In genomic region chr16:70617691-70618090, GRCm38 (mm10) we compare ENCODE assay signal across 22 mouse cellular contexts.
DNase-seq lines count a peak whose midpoint lies in the region; ATAC-seq lines count a peak whose summit lies in the region.
"Had no signal": no experiment of that assay in that cellular context is flagged by ENCODE, and none has a peak within 500 bp of the region (broad histone marks: within the 10 kb centered on the region; RNA-seq: fewer than 3 reads in every experiment).

No protein-coding gene starts in this region.

- no peak overlapping the region for H3K4me3 ChIP-seq in kidney, embryonic 15.5 days (replicated peaks)
- H3K4me3 ChIP-seq in neural tube, embryonic 11.5 days (ENCODE audit: low read depth, low read length): no peak overlapping the region
- H3K4me3 ChIP-seq in neural tube, embryonic 15.5 days (replicated peaks): no peak overlapping the region
- H3K4me3 ChIP-seq in neural tube, embryonic 14.5 days (ENCODE audit: low read depth, low read length): no peak overlapping the region
- H3K4me3 ChIP-seq in forebrain, embryonic 11.5 days (ENCODE audit: low read depth, low read length): no peak overlapping the region
- H3K4me3 ChIP-seq: forebrain, embryonic 10.5 days had no signal

- WGBS in kidney, embryonic 15.5 days: 57% methylated on average over 1 of the region's 1 CpGs
- 60% methylated on average over 1 of the region's 1 CpGs for WGBS in neural tube, embryonic 11.5 days
- WGBS in neural tube, embryonic 15.5 days: 12% methylated on average over 1 of the region's 1 CpGs
- 19% methylated on average over 1 of the region's 1 CpGs for WGBS in neural tube, embryonic 14.5 days
- 87% methylated on average over 1 of the region's 1 CpGs for WGBS in forebrain, embryonic 11.5 days

- H3K36me3 ChIP-seq in kidney, embryonic 15.5 days: no peaks in the 10 kb centered on the region
- H3K36me3 ChIP-seq in neural tube, embryonic 11.5 days (ENCODE audit: control insufficient read depth, insufficient read depth, low read length): no peaks in the 10 kb centered on the region
- H3K36me3 ChIP-seq in neural tube, embryonic 15.5 days: no peaks in the 10 kb centered on the region
- H3K36me3 ChIP-seq in neural tube, embryonic 14.5 days (ENCODE audit: control insufficient read depth, insufficient read depth, low read length): no peaks in the 10 kb centered on the region
- H3K36me3 ChIP-seq in forebrain, embryonic 11.5 days (ENCODE audit: control insufficient read depth, insufficient read depth, low read length): no peaks in the 10 kb centered on the region
- H3K36me3 ChIP-seq: forebrain, embryonic 10.5 days had no signal

- ATAC-seq in kidney, embryonic 15.5 days (replicated peaks; ENCODE audit: low FRiP score): peak; percentile 60; the same call in 1 of the 2 replicates
- ATAC-seq in neural tube, embryonic 11.5 days (ENCODE audit: insufficient read depth, low FRiP score, low TSS enrichment): peak; percentile 49
- no peak for ATAC-seq in neural tube, embryonic 15.5 days (ENCODE audit: low FRiP score)
- peak; percentile 77; the same call in 1 of the 2 replicates for ATAC-seq in neural tube, embryonic 14.5 days (ENCODE audit: low read depth)
- ATAC-seq in forebrain, embryonic 11.5 days (replicated peaks; ENCODE audit: low FRiP score): no peak
- ATAC-seq: CD4-positive, CD25-positive, alpha-beta regulatory T cell, adult 4 months; forebrain, embryonic 14.5 days; forebrain, postnatal 0 days; hindbrain, postnatal 0 days; inflammation-experienced regulatory T-cells, adult 6 months had no signal

- DNase-seq in kidney, adult 18-20 months: no peak
- DNase-seq in neural tube, embryonic 11.5 days (ENCODE audit: low spot score): no peak
- DNase-seq in mesoderm, embryonic 11.5 days (ENCODE audit: low read depth, low spot score): peak; percentile 9
- no peak for DNase-seq in forebrain, embryonic 11.5 days (ENCODE audit: low spot score)
- DNase-seq: adrenal gland, adult 2 months; adrenal gland, postnatal 14 days; cerebellum, adult 18-20 months; cerebellum, adult 9-10 months; cerebellum, postnatal 14 days; forebrain, postnatal 0 days; gastrocnemius, postnatal 10 days; gastrocnemius, postnatal 36 days had no signal

- H3K4me1 ChIP-seq in kidney, embryonic 15.5 days: no peaks in the 10 kb centered on the region
- H3K4me1 ChIP-seq in neural tube, embryonic 11.5 days (ENCODE audit: control insufficient read depth, insufficient read depth, low read length): no peaks in the 10 kb centered on the region
- no peaks in the 10 kb centered on the region for H3K4me1 ChIP-seq in neural tube, embryonic 15.5 days
- H3K4me1 ChIP-seq in neural tube, embryonic 14.5 days (ENCODE audit: control insufficient read depth, insufficient read depth, low read length): no peaks in the 10 kb centered on the region
- no peaks in the 10 kb centered on the region for H3K4me1 ChIP-seq in forebrain, embryonic 11.5 days (replicated peaks; ENCODE audit: control insufficient read depth, insufficient read depth, low read length)
- H3K4me1 ChIP-seq: forebrain, embryonic 10.5 days had no signal

- no peak overlapping the region for H3K27ac ChIP-seq in kidney, embryonic 15.5 days
- no peak overlapping the region for H3K27ac ChIP-seq in neural tube, embryonic 11.5 days (ENCODE audit: low read depth, low read length)
- H3K27ac ChIP-seq in neural tube, embryonic 15.5 days (replicated peaks): no peak overlapping the region
- no peak overlapping the region for H3K27ac ChIP-seq in neural tube, embryonic 14.5 days (ENCODE audit: low read depth, low read length)
- H3K27ac ChIP-seq in forebrain, embryonic 11.5 days (ENCODE audit: low read depth, low read length): no peak overlapping the region
- H3K27ac ChIP-seq: forebrain, embryonic 10.5 days; hindbrain, embryonic 14.5 days; hindbrain, postnatal 0 days had no signal

- no peak overlapping the region for H3K4me2 ChIP-seq in kidney, embryonic 15.5 days
- H3K4me2 ChIP-seq in neural tube, embryonic 11.5 days (ENCODE audit: low read depth): no peak overlapping the region
- H3K4me2 ChIP-seq in neural tube, embryonic 15.5 days: no peak overlapping the region
- no peak overlapping the region for H3K4me2 ChIP-seq in neural tube, embryonic 14.5 days (ENCODE audit: low read depth, low read length)
- H3K4me2 ChIP-seq in forebrain, embryonic 11.5 days (ENCODE audit: low read depth, low read length, severe bottlenecking): no peak overlapping the region
- H3K4me2 ChIP-seq: heart, embryonic 11.5 days; hindbrain, embryonic 14.5 days had no signal

- no peak overlapping the region for H3K9ac ChIP-seq in kidney, embryonic 15.5 days
- no peak overlapping the region for H3K9ac ChIP-seq in neural tube, embryonic 11.5 days (ENCODE audit: low read length)
- no peak overlapping the region for H3K9ac ChIP-seq in neural tube, embryonic 15.5 days (replicated peaks)
- H3K9ac ChIP-seq in neural tube, embryonic 14.5 days (replicated peaks; ENCODE audit: low read depth, low read length): no peak overlapping the region
- no peak overlapping the region for H3K9ac ChIP-seq in forebrain, embryonic 11.5 days (ENCODE audit: low read length)
- H3K9ac ChIP-seq: forebrain, postnatal 0 days; hindbrain, embryonic 14.5 days had no signal

- H3K27me3 ChIP-seq in kidney, embryonic 15.5 days: no peaks in the 10 kb centered on the region
- no peaks in the 10 kb centered on the region for H3K27me3 ChIP-seq in neural tube, embryonic 11.5 days (ENCODE audit: control insufficient read depth, insufficient read depth, low read length)
- no peaks in the 10 kb centered on the region for H3K27me3 ChIP-seq in neural tube, embryonic 15.5 days (replicated peaks)
- H3K27me3 ChIP-seq in neural tube, embryonic 14.5 days (ENCODE audit: control insufficient read depth, insufficient read depth, low read length): no peaks in the 10 kb centered on the region
- no peaks in the 10 kb centered on the region for H3K27me3 ChIP-seq in forebrain, embryonic 11.5 days (ENCODE audit: control insufficient read depth, insufficient read depth, low read length)

- no peaks in the 10 kb centered on the region for H3K9me3 ChIP-seq in kidney, embryonic 15.5 days (replicated peaks)
- H3K9me3 ChIP-seq in neural tube, embryonic 11.5 days (ENCODE audit: control insufficient read depth, low read length): no peaks in the 10 kb centered on the region
- H3K9me3 ChIP-seq in neural tube, embryonic 15.5 days (replicated peaks): no peaks in the 10 kb centered on the region
- H3K9me3 ChIP-seq in neural tube, embryonic 14.5 days (ENCODE audit: control insufficient read depth, low read length): no peaks in the 10 kb centered on the region
- no peaks in the 10 kb centered on the region for H3K9me3 ChIP-seq in forebrain, embryonic 11.5 days (ENCODE audit: control insufficient read depth, low read length)
- H3K9me3 ChIP-seq: forebrain, embryonic 10.5 days had no signal

Comparison
In these comparisons a context has a peak if more than half of its experiments do, and no peak if none do; other contexts are left out.
1. ATAC-seq: peak in kidney, embryonic 15.5 days (single experiment), neural tube, embryonic 11.5 days (single experiment) and neural tube, embryonic 14.5 days (single experiment); none in neural tube, embryonic 15.5 days (single experiment) and forebrain, embryonic 11.5 days (single experiment).